Mouse (Mus musculus): ENCODE data around the gene Scn3b.

DNA sequence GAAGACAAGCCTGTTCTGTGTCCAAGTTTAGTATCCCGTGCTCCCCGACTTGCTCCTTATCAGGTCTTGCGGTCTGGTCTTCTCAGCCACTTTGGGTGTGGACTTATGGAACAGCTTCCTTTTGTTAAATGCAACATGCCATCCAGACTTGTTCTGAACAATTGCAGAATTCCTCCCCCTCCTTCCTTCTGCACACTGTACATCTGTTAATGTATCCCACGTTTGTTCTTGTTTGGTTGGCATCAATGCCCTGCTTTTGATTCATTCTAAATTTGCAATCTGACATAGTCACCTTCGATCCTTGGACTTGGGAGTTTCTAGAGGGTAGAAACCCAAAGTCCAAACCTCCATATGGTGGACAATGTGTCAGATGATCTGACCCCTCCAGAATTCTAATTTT lies 6.9 kb downstream of the Scn3b start:
- no peak for TF ChIP-seq CTCF (IDR thresholded peaks at IDR 0.05; ENCODE audit: borderline replicate concordance, insufficient read depth, low read length)
- no peak for TF ChIP-seq POLR2A (IDR thresholded peaks at IDR 0.05; ENCODE audit: low read depth, low read length)

Data from embryonic fibroblast, embryonic 13.5 days (primary cell).